Mouse (Mus musculus): Measurements from ENCODE around the gene Stk40.
"Not testable (repeated sequence)": the region's sequence is repeated elsewhere in the genome, so short reads cannot be mapped to it uniquely, and the experiment has no call there.

GRCm38 (mm10) chr4:126095622-126096430 lies 7.9 kb upstream of the Stk40 start:
- not testable (repeated sequence) for TF ChIP-seq POLR2A (IDR thresholded peaks at IDR 0.05; ENCODE audit: borderline replicate concordance, control insufficient read depth, low read depth, low read length); CTCF (IDR thresholded peaks at IDR 0.05; ENCODE audit: control insufficient read depth, insufficient read depth, low read length)
